Mouse (Mus musculus) gonadal fat pad, adult 2 months (tissue): ENCODE measurements around the gene Fxyd2. TPM values are rescaled to one million over a fixed set of nuclear protein-coding genes. Genes with fewer than 3 reads are reported as not detected.

Experiments used
- DNase-seq: peaks from one replicate; pipeline ENCODE4 v3.0.0-alpha.2; 2012; ENCODE audit warnings: low read depth
- polyA plus RNA-seq: library from polyadenylated mRNA; depleted of rRNA; stranded (reverse); fragments of >200 nt; gene quantifications from 2 replicates; pipeline ENCODE4 v1.2.3, GENCODE M21; 2012; rRNA removed

The Fxyd2 gene
- polyA plus RNA-seq, 1 experiment: 22.3 TPM

DNA sequence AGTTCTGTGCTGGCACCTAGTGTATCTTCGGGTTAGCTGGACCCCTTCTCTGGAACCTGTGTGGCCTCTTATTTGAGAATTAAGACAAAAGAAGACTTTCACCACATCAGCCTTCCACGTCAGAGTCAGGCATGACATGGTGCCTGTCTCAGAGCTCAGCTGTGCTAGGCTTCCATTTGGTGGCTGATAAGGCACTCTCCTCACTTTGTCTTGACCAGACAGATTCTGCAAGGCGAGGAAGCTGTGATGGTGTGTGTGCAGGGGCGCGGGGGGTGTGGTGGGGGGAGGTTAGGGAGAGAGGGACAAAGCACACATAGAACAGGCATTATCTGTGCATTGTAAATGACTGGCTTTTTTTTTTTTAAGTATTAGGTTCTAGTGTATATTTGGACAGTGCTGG lies 29.9 kb downstream of the Fxyd2 start:
- DNase-seq: no peak

DNA sequence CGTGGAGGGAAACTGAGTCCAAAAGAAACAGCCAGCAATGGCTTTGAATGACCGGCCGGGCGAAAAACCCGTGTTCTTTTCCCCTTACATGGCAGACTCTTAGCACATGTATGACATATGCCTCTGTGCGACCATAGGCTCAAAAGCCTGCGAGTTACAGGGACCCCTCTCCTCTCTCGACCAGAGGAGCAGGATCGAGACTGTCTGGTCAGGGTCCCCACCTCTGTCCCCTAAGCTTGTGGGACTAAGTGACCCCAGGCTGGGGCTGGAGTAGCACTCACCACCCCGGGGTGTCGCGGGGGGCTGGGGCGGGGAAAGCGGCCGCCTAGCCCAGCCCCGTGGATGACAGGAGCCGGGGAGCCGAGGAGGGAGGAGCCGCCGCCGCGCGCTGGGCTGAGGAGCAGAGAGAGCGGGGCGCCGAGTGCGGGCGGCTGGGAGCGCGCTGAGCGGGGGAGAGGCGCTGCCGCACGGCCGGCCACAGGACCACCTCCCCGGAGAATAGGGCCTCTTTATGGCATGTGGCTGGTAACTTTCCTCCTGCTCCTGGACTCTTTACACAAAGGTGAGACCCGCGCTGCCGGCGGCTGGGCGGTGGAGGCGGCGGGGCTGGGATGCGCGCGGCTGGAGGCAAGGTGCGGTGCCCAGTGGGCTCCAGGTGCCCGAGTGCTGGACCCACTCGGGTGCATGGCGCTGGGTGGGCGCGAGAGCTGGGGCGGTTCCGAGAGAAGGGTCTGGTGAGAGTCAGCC lies 30.7 kb downstream of the Fxyd2 start:
- no peak for DNase-seq

DNA sequence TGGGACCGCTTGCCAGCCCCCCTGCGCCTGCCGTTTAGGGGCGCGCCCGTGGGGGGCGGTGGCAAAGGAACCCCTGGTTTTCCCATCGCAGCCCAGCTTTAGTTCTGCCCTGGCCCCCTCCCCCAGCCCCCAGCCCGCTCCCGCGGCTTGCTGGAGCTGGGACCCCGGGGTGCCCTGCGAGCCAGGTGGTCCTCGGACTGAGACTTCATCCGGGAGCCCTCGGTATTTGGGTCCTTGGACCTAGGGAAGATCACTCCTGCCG lies 31.2 kb downstream of the Fxyd2 start:
- DNase-seq: no peak

DNA sequence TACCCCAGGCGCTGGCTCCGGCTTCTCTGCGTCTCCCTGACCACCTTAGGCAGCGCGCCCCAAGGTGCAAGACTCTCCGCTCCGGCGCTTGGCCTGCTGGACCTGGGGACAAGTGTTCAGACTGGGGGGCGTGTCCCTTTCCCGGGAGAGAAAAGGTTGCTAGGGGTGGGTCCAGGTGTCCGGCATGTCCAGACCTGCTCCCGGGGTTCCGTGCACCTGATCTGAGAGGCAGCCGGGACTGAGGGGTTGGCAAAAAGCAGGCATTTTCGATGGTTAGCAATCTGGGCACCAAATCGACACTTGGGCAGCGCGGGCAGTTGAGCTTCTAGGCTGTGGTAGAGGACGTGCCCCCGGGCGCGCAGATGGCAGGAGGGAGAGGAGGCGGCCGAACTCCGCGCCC lies 31.7 kb downstream of the Fxyd2 start:
- DNase-seq: no peak

DNA sequence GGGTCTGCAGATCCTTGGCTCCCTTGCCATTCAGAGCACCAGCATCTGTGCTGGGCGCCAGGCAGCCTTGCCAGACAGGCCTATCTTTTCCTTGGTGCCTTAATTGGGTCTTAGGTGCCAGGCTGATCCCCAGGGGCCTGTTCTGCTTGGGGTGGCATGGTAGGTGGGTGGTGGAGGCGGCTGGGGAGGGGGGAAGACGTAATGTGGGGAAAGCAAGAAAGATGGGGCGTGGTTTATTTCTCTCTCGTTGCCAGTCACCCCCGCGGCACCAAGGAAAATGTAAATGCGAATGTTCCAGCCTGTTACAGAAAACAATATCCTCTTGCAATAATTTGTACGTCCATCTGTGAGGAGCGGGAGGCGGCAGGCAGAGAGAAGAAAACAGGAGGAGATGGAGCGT lies 33.2 kb downstream of the Fxyd2 start:
- no peak for DNase-seq

DNA sequence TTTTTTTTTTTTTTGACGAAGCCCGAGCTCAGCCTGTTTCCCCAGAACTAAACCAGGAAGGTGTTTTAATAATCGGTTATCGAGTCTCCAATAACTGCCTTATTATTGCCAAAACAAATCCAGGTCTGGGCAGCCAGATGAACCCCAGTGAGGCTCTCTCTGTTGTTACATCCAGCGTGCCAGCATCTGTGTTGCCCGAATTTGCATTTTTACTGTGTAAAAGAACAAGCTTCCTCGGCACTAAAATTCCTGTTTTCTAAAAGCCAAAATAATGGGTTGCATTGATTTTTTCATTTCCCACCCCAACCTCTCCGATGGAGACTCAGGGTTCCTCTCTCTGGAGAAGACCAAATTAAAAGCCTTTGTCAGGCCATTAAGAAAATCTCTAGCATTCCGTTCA lies 33.6 kb downstream of the Fxyd2 start:
- no peak for DNase-seq

DNA sequence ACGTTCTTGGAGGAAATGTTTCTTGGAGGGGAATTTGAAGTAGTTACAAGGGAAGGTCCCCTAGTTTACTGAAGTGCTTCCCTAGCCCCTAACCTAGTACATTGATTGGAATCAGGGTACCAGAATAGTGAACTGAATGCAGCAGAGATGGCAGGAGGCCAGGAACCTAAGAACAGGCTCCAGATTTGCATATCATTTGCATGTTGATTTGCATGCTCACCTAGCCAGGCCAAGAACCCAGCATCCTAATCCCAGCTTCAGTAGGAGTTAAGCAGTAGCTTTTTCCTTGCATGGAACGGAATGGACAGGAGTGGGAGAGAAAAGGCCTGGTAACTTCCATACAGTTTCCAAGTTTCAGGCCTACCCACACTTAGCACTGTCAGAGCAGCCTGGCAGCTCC lies 34.7 kb downstream of the Fxyd2 start:
- no peak for DNase-seq

DNA sequence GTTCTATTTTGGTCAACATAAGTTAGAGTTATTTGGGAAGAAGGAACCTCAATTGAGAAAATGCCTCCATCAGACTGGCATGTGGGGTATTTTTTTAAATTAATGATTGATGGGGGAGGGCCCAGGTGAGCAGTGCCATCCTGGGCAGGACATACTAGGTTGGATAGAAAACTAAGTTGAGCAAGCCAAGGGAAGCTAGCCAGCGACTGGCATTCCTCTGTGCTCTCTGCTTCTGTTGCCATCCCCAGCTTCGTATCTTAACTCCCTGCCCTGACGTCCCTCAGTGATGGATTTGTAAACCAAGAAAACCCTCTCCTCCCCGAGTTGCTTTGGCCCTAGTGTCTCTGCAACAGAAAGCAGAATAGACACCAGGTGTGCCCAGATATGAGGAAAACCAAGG lies 39.6 kb downstream of the Fxyd2 start:
- DNase-seq: no peak

DNA sequence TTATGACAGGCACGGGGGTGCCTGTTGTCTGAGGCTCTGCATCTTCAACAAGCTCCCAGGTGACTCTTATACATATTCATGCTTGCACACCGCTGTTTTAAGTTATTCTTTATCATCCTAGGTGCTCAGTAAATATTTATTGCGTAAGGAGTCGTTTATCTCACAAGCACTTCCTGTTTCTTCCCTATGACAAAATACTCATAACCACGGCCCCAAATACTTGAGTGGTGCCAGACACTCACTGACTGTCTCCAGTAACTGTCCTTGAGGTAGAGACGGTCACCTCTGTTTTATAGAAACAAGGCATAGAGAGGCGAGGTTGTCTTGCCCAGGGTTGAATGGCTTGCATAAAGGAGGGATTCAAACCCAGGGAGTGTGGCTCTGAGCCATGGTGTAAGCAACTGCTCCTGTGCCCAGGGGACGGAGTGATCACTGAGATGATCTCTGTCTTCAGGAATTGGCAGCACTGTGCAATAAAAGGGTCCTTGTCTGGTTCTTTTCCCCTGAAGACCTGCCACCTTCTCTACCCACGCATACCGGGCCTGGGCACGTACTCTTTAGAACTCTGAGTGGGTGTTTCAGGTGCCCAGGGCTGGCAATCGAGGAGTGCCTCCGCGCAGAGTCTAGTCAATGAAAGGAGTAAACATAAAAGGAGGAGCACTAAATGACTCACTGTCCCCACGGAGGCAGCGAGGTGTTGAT lies 40.8 kb downstream of the Fxyd2 start:
- DNase-seq: peak; percentile 67

DNA sequence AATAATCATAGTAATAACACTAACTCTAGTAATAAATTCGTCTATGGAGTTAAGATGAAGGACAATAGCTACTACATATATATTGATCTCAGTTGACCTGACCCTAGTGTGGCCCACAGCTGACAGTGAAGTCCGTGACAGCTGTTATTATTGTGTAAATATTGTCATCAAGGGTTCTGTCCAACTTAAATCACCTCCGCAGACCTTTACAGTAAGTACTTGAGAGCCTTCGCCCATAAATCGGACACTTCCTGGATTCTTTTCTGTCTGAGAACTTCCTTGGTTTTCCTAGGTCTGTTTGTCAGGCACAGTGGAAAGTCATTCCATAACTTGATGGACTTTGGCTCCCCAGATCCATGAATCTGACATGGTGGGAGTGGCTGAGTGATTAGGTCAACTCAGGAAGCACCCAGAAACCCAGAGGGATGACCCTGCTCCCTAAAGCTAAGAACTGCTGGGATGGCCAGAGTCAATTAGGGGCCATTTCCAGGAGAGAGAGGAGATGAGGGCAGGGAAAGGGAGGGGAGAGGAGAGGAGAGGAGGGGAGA lies 44.9 kb downstream of the Fxyd2 start:
- DNase-seq: no peak

DNA sequence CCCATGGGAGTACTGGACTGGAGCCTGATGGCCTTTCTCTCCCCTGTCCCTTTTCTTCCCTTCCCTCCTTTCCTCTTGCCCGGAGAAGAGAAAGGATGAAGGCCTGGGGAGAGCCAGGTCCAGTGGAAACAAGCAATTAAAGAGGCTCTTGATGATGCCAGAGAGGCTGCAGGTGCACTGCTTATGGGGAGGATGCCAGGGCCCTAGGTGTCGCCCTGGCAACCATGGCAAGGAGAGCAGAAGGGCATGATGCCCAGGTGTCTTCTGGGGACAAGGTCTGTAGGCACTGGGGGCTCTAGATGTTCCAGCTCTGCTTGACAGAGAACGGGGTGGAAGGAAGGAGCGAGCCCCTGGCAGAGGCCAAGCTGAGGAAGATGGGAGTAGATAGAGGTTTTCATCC lies 50.2 kb downstream of the Fxyd2 start:
- no peak for DNase-seq

DNA sequence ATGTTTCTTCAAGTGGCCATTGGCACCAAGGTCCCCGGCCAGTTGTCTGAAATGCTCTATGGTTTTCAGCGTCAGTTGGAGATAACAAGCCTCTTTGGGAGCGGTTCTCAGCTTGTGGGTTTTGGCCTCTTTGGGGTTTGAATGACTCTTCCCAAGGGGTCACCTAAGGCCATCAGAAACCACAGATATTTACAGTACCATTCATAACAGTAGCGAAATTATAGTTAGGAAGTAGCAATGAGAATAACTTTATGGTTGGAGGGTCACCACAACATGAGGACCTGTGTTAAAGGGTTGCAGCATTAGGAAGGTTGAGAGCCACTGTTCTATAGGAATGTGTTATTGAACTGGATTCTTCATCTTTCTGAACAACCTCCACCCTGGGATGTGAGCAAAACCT lies 51.9 kb downstream of the Fxyd2 start:
- DNase-seq: no peak

DNA sequence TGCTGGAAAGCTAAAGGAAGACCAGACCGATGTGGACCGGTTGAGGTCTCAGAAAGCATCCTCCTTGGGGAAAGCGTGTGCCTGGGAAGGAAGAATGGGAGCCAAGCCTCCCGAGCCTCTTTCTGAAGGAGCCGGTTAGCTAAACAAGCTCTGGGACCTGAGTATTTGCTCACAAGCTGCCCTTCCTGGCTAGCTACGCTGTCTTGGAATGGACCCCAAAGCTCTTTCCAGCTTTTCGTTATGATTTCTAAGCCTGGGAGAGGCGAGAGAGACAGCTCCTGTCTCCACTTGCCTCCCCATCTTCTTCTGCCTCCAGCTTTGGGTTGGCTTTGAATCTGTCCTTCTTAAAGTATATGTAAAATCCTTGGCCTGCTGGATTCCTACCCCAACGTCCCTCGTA lies 54.6 kb downstream of the Fxyd2 start:
- DNase-seq: no peak

DNA sequence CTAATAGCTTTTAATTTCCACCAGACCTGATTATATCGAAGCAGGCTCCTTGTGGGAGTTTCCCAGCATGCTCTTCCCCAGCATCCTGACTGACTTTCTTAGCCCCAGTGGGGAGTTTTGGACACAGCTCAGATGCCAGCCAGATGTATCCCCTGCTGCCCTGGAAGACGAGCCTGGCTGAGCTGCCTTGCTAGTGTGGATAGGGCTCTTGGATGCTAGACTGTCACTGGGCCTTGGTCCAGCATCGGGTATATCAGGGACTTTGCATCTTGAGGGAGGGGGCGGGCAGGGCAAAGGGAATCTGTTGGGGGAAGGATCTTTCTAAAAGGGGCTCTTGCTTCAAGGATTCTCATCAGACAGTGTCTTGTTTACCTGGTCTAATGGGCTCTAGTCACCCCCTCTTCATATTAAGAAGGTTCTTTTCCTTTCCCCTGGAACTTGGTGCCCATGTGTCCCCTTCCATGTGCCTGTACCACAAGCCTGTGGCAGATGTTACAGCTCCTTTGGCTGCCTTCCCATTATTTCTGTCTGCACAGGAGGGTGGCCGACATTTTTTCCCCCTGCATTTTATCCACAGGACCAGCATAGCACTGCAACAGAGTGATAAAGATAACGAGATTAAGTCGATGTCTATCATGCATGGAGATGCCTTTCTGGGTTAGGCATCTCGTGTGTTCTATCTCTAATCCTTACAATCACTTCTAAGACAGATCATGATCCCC lies 55.6 kb downstream of the Fxyd2 start:
- DNase-seq: no peak

DNA sequence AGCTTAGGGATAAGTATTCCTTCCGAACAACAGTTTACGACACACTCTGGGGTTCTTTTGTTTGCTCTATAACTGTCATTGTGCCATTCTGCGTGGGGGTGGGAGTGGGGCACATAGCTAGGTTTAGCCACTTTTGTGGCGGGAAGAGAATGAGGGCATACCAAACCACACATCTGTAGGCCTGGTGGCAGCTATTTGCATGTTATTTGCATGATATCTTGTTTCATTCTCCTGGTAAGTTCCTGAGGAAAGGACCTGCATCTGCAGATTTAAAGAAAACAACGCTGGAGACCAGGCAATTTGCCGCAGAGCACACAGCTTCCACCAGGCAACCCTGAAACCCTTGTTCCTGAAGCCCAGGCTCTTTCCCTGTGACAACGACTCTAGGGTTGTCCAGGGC lies 57.7 kb downstream of the Fxyd2 start:
- DNase-seq: no peak

DNA sequence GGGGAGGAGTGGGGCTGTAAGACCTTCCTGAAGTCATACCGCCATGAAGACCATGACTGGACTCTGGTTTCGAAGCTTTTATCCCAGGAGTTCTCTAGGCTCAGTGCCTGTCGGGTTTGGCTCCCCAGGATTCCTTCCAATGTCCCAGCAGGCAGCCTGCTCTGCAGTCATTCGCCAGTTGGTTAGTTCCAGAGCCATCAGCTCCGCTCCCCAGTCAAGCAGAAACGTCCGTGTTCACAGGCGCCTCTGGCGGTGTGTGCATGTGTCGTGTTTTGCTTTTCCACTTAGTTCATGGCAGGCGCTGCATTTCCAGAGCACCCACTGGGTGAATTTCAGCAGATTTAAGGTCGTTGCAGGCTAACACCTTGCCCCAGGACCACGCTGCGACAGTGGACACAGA lies 58.9 kb downstream of the Fxyd2 start:
- no peak for DNase-seq

Other genes with a start within 250 kb of the Fxyd2 start
- gene BC049352, start 217.7 kb upstream of the Fxyd2 start, polyA plus RNA-seq: 0.18 and 0.37 TPM in 2 replicates
- 0.36 and 0.41 TPM in 2 replicates for gene Tmprss4, start 195.6 kb upstream of the Fxyd2 start, polyA plus RNA-seq
- 5.4 and 7.7 TPM in 2 replicates for gene Il10ra, start 130.5 kb upstream of the Fxyd2 start, polyA plus RNA-seq
- gene Tmprss13, start 80.6 kb upstream of the Fxyd2 start, polyA plus RNA-seq: 1.1 TPM in 2 replicates
- 37.2 and 46.0 TPM in 2 replicates for gene Fxyd6, start 29.5 kb upstream of the Fxyd2 start, polyA plus RNA-seq
- gene Dscaml1, start 27.0 kb downstream of the Fxyd2 start, polyA plus RNA-seq: 1.2 and 1.4 TPM in 2 replicates